Mouse (Mus musculus) neural tube, embryonic 12.5 days (tissue): ENCODE measurements around the gene Orc5. TPM values are rescaled to one million over a fixed set of nuclear protein-coding genes. Genes with fewer than 3 reads are reported as not detected.

ENCODE experiments used
- ATAC-seq: fragments of 200-750 bp; cut with Nextera tagmentation; 2 replicates; pipeline ENCODE4 v1.8.0; 2017; ENCODE audit warnings: low read depth, mild to moderate bottlenecking, moderate TSS enrichment, moderate library complexity; ENCODE audit not compliant: low FRiP score
- H3K27ac ChIP-seq: fragments of 300-500 bp; sonication (generic); 2 replicates; pipeline ENCODE4 v1.5.1; 2016
- H3K27me3 ChIP-seq: fragments of 300-500 bp; sonication (generic); replicated peaks from 2 replicates; pipeline ENCODE4 v1.6.1; 2016; ENCODE audit warnings: mild to moderate bottlenecking
- H3K36me3 ChIP-seq: fragments of 300-500 bp; sonication (generic); 2 replicates; pipeline ENCODE4 v1.6.1; 2016; ENCODE audit warnings: mild to moderate bottlenecking
- H3K4me1 ChIP-seq: fragments of 300-500 bp; sonication (generic); 2 replicates; pipeline ENCODE4 v1.6.1; 2016
- H3K4me2 ChIP-seq: fragments of 300-500 bp; sonication (generic); replicated peaks from 2 replicates; pipeline ENCODE4 v1.6.1; 2016; ENCODE audit warnings: mild to moderate bottlenecking
- H3K4me3 ChIP-seq: fragments of 300-500 bp; sonication (generic); 2 replicates; pipeline ENCODE4 v1.5.1; 2016
- H3K9ac ChIP-seq: fragments of 300-500 bp; sonication (generic); 2 replicates; pipeline ENCODE4 v1.6.1; 2016; ENCODE audit warnings: mild to moderate bottlenecking
- H3K9me3 ChIP-seq: fragments of 300-500 bp; sonication (generic); 2 replicates; pipeline ENCODE4 v1.6.1; 2016; ENCODE audit warnings: mild to moderate bottlenecking
- WGBS: fragments of 180-500 bp; shearing (Covaris S2); methylation state at CpG from one replicate; pipeline ENCODE4 v1.1.7; 2016; 5-methylcytosine and 5-hydroxymethylcytosine counted together
- polyA plus RNA-seq: library from polyadenylated mRNA; unstranded; fragments of >200 nt; fragmentation: Nextera tagmentation; extraction: Ambion mirVana; gene quantifications from 2 replicates; pipeline ENCODE4 v1.2.1, GENCODE M21; 2016

The Orc5 gene
- polyA plus RNA-seq, 1 experiment from 2014 or later = 38.8 TPM

GRCm38 (mm10) chr5:22471243-22471642 is 79.0 kb downstream of the Orc5 start:
- no peak overlapping the region for H3K4me2 ChIP-seq
- H3K9me3 ChIP-seq = no peaks in the 10 kb centered on the region
- no peak overlapping the region for H3K9ac ChIP-seq
- H3K4me1 ChIP-seq = 0 out of 2 replicates have a peak, but pooled peaks cover 3% of the 10 kb centered on the region
- H3K4me3 ChIP-seq = no peak overlapping the region
- ATAC-seq = no peak
- no peak overlapping the region for H3K27ac ChIP-seq
- H3K36me3 ChIP-seq = no peaks in the 10 kb centered on the region
- H3K27me3 ChIP-seq = no peaks in the 10 kb centered on the region
- WGBS = 52% methylated on average over 4 of the region's 4 CpGs

GRCm38 (mm10) chr5:22452871-22453661 is 97.2 kb downstream of the Orc5 start:
- peak; percentile 94 for ATAC-seq
- Histone ChIP-seq H3K36me3 (no peaks in the 10 kb centered on the region), H3K9ac (no peak overlapping the region), H3K4me2 (peak overlapping the region; percentile 41), H3K27me3 (no peaks in the 10 kb centered on the region), H3K27ac (0 out of 2 replicates have a peak overlapping the region, but pooled peaks have one; percentile 7), H3K9me3 (no peaks in the 10 kb centered on the region), H3K4me1 (no peaks in the 10 kb centered on the region), H3K4me3 (no peak overlapping the region)
- 31% methylated on average over 15 of the region's 15 CpGs for WGBS

GRCm38 (mm10) chr5:22452452-22452851 is 97.8 kb downstream of the Orc5 start:
- peak; percentile 72 for ATAC-seq
- no peak overlapping the region for H3K9ac ChIP-seq
- H3K27me3 ChIP-seq = no peaks in the 10 kb centered on the region
- peak overlapping the region; percentile 41 for H3K4me2 ChIP-seq
- H3K4me1 ChIP-seq = no peaks in the 10 kb centered on the region
- no peaks in the 10 kb centered on the region for H3K36me3 ChIP-seq
- H3K27ac ChIP-seq = 0 out of 2 replicates have a peak overlapping the region, but pooled peaks have one; percentile 7
- H3K9me3 ChIP-seq = no peaks in the 10 kb centered on the region
- H3K4me3 ChIP-seq = no peak overlapping the region
- 35% methylated on average over 9 of the region's 9 CpGs for WGBS

- Histone ChIP-seq H3K27me3 (no peaks in the 10 kb centered on the region), H3K4me2 (no peak overlapping the region), H3K4me1 (no peaks in the 10 kb centered on the region), H3K9ac (no peak overlapping the region), H3K27ac (no peak overlapping the region), H3K4me3 (no peak overlapping the region), H3K36me3 (no peaks in the 10 kb centered on the region), H3K9me3 (no peaks in the 10 kb centered on the region)
- ATAC-seq = no peak
- WGBS = 67% methylated on average over 3 of the region's 3 CpGs
Measured at GRCm38 (mm10) chr5:22451764-22452163, 98.5 kb downstream of the Orc5 start.

GRCm38 (mm10) chr5:22449492-22449891 is 100.7 kb downstream of the Orc5 start:
- ATAC-seq = no peak
- Histone ChIP-seq H3K27ac (no peak overlapping the region), H3K9ac (no peak overlapping the region), H3K9me3 (no peaks in the 10 kb centered on the region), H3K4me3 (no peak overlapping the region), H3K27me3 (no peaks in the 10 kb centered on the region), H3K36me3 (no peaks in the 10 kb centered on the region), H3K4me2 (no peak overlapping the region), H3K4me1 (no peaks in the 10 kb centered on the region)
- 81% methylated on average over 3 of the region's 3 CpGs for WGBS

Other genes starting within 250 kb of the Orc5 start
- 36.0 and 36.7 TPM in 2 replicates for gene Reln, start 205.7 kb downstream of the Orc5 start, polyA plus RNA-seq
- 1.7 and 1.8 TPM in 2 replicates for gene Lhfpl3, start 195.6 kb upstream of the Orc5 start, polyA plus RNA-seq